Mouse (Mus musculus): ENCODE measurements at regions not wholly inside any gene's neighbourhood (a gene's known extent, or its start where the extent isn't known, plus 50 kb on each side); places are given as distances from the start of the nearest gene placed in this dataset.

GRCm38 (mm10) chr19:37778568-37778967 is 81.0 kb downstream of the Cyp26a1 start:
- H3K36me3 ChIP-seq (ENCODE audit: control insufficient read depth, insufficient read depth): no peaks in the 10 kb centered on the region
- H3K9me3 ChIP-seq (ENCODE audit: control insufficient read depth): no peaks in the 10 kb centered on the region
- ATAC-seq: no peak
- TF ChIP-seq CTCF (IDR thresholded peaks at IDR 0.05; ENCODE audit: low read depth): no peak
- no peak overlapping the region for H3K9ac ChIP-seq (ENCODE audit: low read depth, low read length)
- H3K4me3 ChIP-seq (ENCODE audit: low read depth, low read length): no peak overlapping the region
- H3K27me3 ChIP-seq (replicated peaks; ENCODE audit: control insufficient read depth, insufficient read depth, low read length): no peaks in the 10 kb centered on the region
- WGBS: 78% methylated on average over 4 of the region's 4 CpGs
- no peaks in the 10 kb centered on the region for H3K4me1 ChIP-seq (replicated peaks; ENCODE audit: control insufficient read depth, insufficient read depth, low read length)
- no peak overlapping the region for H3K4me2 ChIP-seq (replicated peaks; ENCODE audit: low read depth)
- H3K27ac ChIP-seq (ENCODE audit: low read depth, low read length): no peak overlapping the region

DNA sequence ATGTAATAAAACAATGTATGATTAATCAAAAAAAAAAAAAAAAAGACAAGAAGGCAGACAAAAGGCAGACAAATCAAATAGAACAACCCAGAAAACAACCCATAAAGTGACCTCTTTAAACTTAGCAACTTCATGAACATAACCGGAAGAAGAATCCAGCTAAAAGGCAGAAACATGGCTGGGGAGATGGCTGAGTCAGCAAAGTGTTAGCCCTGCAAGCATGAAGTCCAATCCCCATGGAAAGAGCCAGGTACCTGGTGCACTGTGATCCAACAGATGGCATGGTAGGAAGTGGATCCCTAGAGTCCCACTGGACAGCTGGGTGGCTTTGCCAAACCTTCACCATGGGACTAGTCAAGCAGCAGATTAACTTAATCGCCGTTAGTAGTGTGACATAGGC is 90.9 kb downstream of the Cyp26a1 start:
- H3K4me2 ChIP-seq (replicated peaks; ENCODE audit: low read depth): no peak overlapping the region
- no peak for TF ChIP-seq CTCF (IDR thresholded peaks at IDR 0.05; ENCODE audit: low read depth)
- no peaks in the 10 kb centered on the region for H3K4me1 ChIP-seq (replicated peaks; ENCODE audit: control insufficient read depth, insufficient read depth, low read length)
- 91% methylated on average over 3 of the region's 3 CpGs for WGBS
- no peak overlapping the region for H3K27ac ChIP-seq (ENCODE audit: low read depth, low read length)
- no peak for ATAC-seq
- H3K4me3 ChIP-seq (ENCODE audit: low read depth, low read length): no peak overlapping the region
- no peak overlapping the region for H3K9ac ChIP-seq (ENCODE audit: low read depth, low read length)
- H3K36me3 ChIP-seq (ENCODE audit: control insufficient read depth, insufficient read depth): no peaks in the 10 kb centered on the region
- H3K9me3 ChIP-seq (ENCODE audit: control insufficient read depth): no peaks in the 10 kb centered on the region
- no peaks in the 10 kb centered on the region for H3K27me3 ChIP-seq (replicated peaks; ENCODE audit: control insufficient read depth, insufficient read depth, low read length)

DNA sequence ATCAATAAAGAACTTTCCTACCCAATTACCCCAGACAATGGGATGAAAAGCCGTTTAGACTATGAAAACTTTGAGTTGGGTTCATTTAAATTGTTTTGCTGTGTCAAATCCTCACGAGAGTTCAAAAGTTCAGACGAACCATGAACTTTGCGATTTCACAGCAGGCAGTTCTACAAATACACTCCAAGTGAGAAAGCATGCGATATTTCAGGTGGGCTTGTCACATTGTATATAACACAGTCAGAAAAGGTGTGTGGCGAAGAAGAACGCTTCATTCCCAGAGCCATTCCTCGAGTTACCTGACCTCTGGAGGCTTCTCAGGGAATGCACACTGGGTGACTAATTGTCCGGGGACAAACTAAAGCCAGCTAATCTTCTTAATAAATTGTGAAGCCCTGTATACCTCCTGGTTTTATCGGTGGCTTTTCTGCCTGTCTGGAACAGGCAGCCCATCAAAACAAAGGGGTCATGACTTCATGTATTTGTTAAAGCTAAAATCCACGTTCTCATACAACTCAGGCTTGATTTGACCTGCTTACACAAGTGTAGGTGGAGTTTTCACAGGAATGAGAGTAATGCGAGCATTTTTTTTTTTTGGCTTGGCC is 92.1 kb downstream of the Cyp26a1 start:
- H3K27me3 ChIP-seq (replicated peaks; ENCODE audit: control insufficient read depth, insufficient read depth, low read length): no peaks in the 10 kb centered on the region
- 27% methylated on average over 12 of the region's 12 CpGs for WGBS

GRCm38 (mm10) chr19:37790281-37791073 is 92.9 kb downstream of the Cyp26a1 start:
- Histone ChIP-seq H3K4me2 (replicated peaks; ENCODE audit: low read depth) (no peak overlapping the region), H3K36me3 (ENCODE audit: control insufficient read depth, insufficient read depth) (no peaks in the 10 kb centered on the region), H3K9me3 (ENCODE audit: control insufficient read depth) (no peaks in the 10 kb centered on the region), H3K4me1 (replicated peaks; ENCODE audit: control insufficient read depth, insufficient read depth, low read length) (no peaks in the 10 kb centered on the region), H3K27me3 (replicated peaks; ENCODE audit: control insufficient read depth, insufficient read depth, low read length) (no peaks in the 10 kb centered on the region), H3K9ac (ENCODE audit: low read depth, low read length) (no peak overlapping the region), H3K27ac (ENCODE audit: low read depth, low read length) (no peak overlapping the region), H3K4me3 (ENCODE audit: low read depth, low read length) (no peak overlapping the region)
- ATAC-seq: no peak
- no peak for TF ChIP-seq CTCF (IDR thresholded peaks at IDR 0.05; ENCODE audit: low read depth)
- 67% methylated on average over 24 of the region's 24 CpGs for WGBS

More for the DNA sequence above, 92.1 kb downstream of the Cyp26a1 start:
- H3K4me1 ChIP-seq (replicated peaks; ENCODE audit: control insufficient read depth, insufficient read depth, low read length): no peaks in the 10 kb centered on the region
- no peak overlapping the region for H3K9ac ChIP-seq (ENCODE audit: low read depth, low read length)
- H3K27ac ChIP-seq (ENCODE audit: low read depth, low read length): no peak overlapping the region
- no peak for ATAC-seq
- no peaks in the 10 kb centered on the region for H3K36me3 ChIP-seq (ENCODE audit: control insufficient read depth, insufficient read depth)
- H3K4me2 ChIP-seq (replicated peaks; ENCODE audit: low read depth): no peak overlapping the region
- H3K4me3 ChIP-seq (ENCODE audit: low read depth, low read length): no peak overlapping the region
- H3K9me3 ChIP-seq (ENCODE audit: control insufficient read depth): no peaks in the 10 kb centered on the region
- TF ChIP-seq CTCF (IDR thresholded peaks at IDR 0.05; ENCODE audit: low read depth): no peak

DNA sequence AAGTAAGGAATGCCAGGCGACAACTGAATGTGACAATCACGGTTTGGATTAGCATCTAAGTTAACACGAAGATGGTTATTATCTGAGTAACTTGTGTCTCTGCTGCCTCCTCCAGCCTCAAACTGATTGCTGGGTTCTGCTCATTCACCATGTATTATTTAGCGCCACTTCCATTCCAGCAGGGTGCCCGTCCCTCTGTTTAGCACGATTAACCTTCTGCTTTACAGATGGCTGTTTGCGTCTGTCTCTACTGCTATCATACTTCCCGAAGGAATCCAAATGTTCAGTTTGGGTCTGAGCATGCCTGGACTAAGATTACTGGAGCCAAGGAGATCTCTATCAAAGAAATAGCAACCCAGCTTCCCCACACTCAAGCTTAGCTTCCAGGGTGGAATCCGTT is 95.6 kb downstream of the Cyp26a1 start:
- H3K9ac ChIP-seq (ENCODE audit: low read depth, low read length): no peak overlapping the region
- no peaks in the 10 kb centered on the region for H3K27me3 ChIP-seq (replicated peaks; ENCODE audit: control insufficient read depth, insufficient read depth, low read length)
- H3K4me3 ChIP-seq (ENCODE audit: low read depth, low read length): no peak overlapping the region
- H3K9me3 ChIP-seq (ENCODE audit: control insufficient read depth): no peaks in the 10 kb centered on the region
- no peak overlapping the region for H3K4me2 ChIP-seq (replicated peaks; ENCODE audit: low read depth)
- ATAC-seq: no peak
- no peaks in the 10 kb centered on the region for H3K4me1 ChIP-seq (replicated peaks; ENCODE audit: control insufficient read depth, insufficient read depth, low read length)
- no peaks in the 10 kb centered on the region for H3K36me3 ChIP-seq (ENCODE audit: control insufficient read depth, insufficient read depth)
- no peak overlapping the region for H3K27ac ChIP-seq (ENCODE audit: low read depth, low read length)
- TF ChIP-seq CTCF (IDR thresholded peaks at IDR 0.05; ENCODE audit: low read depth): no peak
- WGBS: 84% methylated on average over 9 of the region's 9 CpGs

- Histone ChIP-seq H3K9me3 (ENCODE audit: control insufficient read depth) (no peaks in the 10 kb centered on the region), H3K4me3 (ENCODE audit: low read depth, low read length) (no peak overlapping the region), H3K9ac (ENCODE audit: low read depth, low read length) (no peak overlapping the region), H3K4me1 (replicated peaks; ENCODE audit: control insufficient read depth, insufficient read depth, low read length) (no peaks in the 10 kb centered on the region), H3K27ac (ENCODE audit: low read depth, low read length) (no peak overlapping the region), H3K27me3 (replicated peaks; ENCODE audit: control insufficient read depth, insufficient read depth, low read length) (no peaks in the 10 kb centered on the region), H3K4me2 (replicated peaks; ENCODE audit: low read depth) (no peak overlapping the region), H3K36me3 (ENCODE audit: control insufficient read depth, insufficient read depth) (no peaks in the 10 kb centered on the region)
- no peak for TF ChIP-seq CTCF (IDR thresholded peaks at IDR 0.05; ENCODE audit: low read depth)
- WGBS: 82% methylated on average over 18 of the region's 18 CpGs
- ATAC-seq: no peak
Measured at GRCm38 (mm10) chr19:37795552-37796343, 98.2 kb downstream of the Cyp26a1 start.
